Comparison of ENCODE assay signal across 8 mouse cellular contexts in genomic region chr17:32283341-32283740, GRCm38 (mm10). TPM values are rescaled to one million over a fixed set of nuclear protein-coding genes. Genes with fewer than 3 reads are reported as not detected.
DNase-seq lines count a peak whose midpoint lies in the region; ATAC-seq and TF ChIP-seq lines count a peak whose summit lies in the region.

No protein-coding gene starts in this region.

- no peaks in the 10 kb centered on the region for H3K9me3 ChIP-seq in forebrain, embryonic 16.5 days (ENCODE audit: control insufficient read depth, low read length)
- H3K9me3 ChIP-seq in intestine, embryonic 15.5 days: no peaks in the 10 kb centered on the region
- H3K9me3 ChIP-seq in liver, embryonic 15.5 days (replicated peaks): no peaks in the 10 kb centered on the region
- no peaks in the 10 kb centered on the region for H3K9me3 ChIP-seq in neural tube, embryonic 13.5 days

- peak in 1 of 2 experiments; percentile 21 for DNase-seq in cerebellum, adult 2 months
- DNase-seq in cerebellum, adult 11-12 months: no peak
- DNase-seq in adrenal gland, postnatal 25 days: peak; percentile 61
- DNase-seq in left cerebral cortex, adult 11 months (ENCODE audit: low spot score): no peak

- no peaks in the 10 kb centered on the region for H3K36me3 ChIP-seq in forebrain, embryonic 16.5 days (ENCODE audit: control insufficient read depth, insufficient read depth)
- no peaks in the 10 kb centered on the region for H3K36me3 ChIP-seq in intestine, embryonic 15.5 days
- H3K36me3 ChIP-seq in liver, embryonic 15.5 days (replicated peaks): peaks cover 3% of the 10 kb centered on the region; the same call in 1 of the 2 replicates
- no peaks in the 10 kb centered on the region for H3K36me3 ChIP-seq in neural tube, embryonic 13.5 days

- TF ChIP-seq CTCF in cerebellum, adult 2 months (IDR thresholded peaks at IDR 0.05; ENCODE audit: borderline replicate concordance, insufficient read depth, low read depth, low read length): no peak

- WGBS in cerebellum, adult 2 months: 7% methylated on average over 7 of the region's 7 CpGs
- WGBS in forebrain, embryonic 16.5 days: 10% methylated on average over 7 of the region's 7 CpGs
- WGBS in intestine, embryonic 15.5 days: 5% methylated on average over 7 of the region's 7 CpGs
- WGBS in liver, embryonic 15.5 days (ENCODE audit: insufficient replicate concordance): 7% methylated on average over 7 of the region's 7 CpGs
- 9% methylated on average over 7 of the region's 7 CpGs for WGBS in neural tube, embryonic 13.5 days

- peak overlapping the region; percentile 87 for H3K4me2 ChIP-seq in forebrain, embryonic 16.5 days (ENCODE audit: low read length)
- peak overlapping the region; percentile 75 for H3K4me2 ChIP-seq in intestine, embryonic 15.5 days (replicated peaks)
- H3K4me2 ChIP-seq in liver, embryonic 15.5 days: peak overlapping the region; percentile 85
- H3K4me2 ChIP-seq in neural tube, embryonic 13.5 days: peak overlapping the region; percentile 72

- peaks cover 9% of the 10 kb centered on the region for H3K4me1 ChIP-seq in cerebellum, adult 2 months (ENCODE audit: control insufficient read depth, insufficient read depth, low read length)
- H3K4me1 ChIP-seq in forebrain, embryonic 16.5 days (replicated peaks; ENCODE audit: control insufficient read depth, insufficient read depth, low read length): peaks cover 24% of the 10 kb centered on the region
- peaks cover 11% of the 10 kb centered on the region for H3K4me1 ChIP-seq in intestine, embryonic 15.5 days (replicated peaks)
- H3K4me1 ChIP-seq in liver, embryonic 15.5 days (replicated peaks): peaks cover 62% of the 10 kb centered on the region
- H3K4me1 ChIP-seq in neural tube, embryonic 13.5 days (replicated peaks): peaks cover 45% of the 10 kb centered on the region

- peak overlapping the region; percentile 79 for H3K27ac ChIP-seq in cerebellum, adult 2 months (ENCODE audit: insufficient read depth, low read length)
- peak overlapping the region; percentile 100 for H3K27ac ChIP-seq in forebrain, embryonic 16.5 days (ENCODE audit: low read length)
- H3K27ac ChIP-seq in intestine, embryonic 15.5 days: peak overlapping the region; percentile 100
- H3K27ac ChIP-seq in liver, embryonic 15.5 days (replicated peaks): peak overlapping the region; percentile 100
- H3K27ac ChIP-seq in neural tube, embryonic 13.5 days (replicated peaks): peak overlapping the region; percentile 100

- H3K9ac ChIP-seq in forebrain, embryonic 16.5 days (replicated peaks; ENCODE audit: low read depth, low read length): peak overlapping the region; percentile 97
- H3K9ac ChIP-seq in intestine, embryonic 15.5 days: peak overlapping the region; percentile 98
- H3K9ac ChIP-seq in liver, embryonic 15.5 days: peak overlapping the region; percentile 99
- H3K9ac ChIP-seq in neural tube, embryonic 13.5 days: peak overlapping the region; percentile 97

- peak; percentile 21 for ATAC-seq in forebrain, embryonic 16.5 days
- ATAC-seq in intestine, embryonic 15.5 days: peak; percentile 10; the same call in 1 of the 2 replicates
- ATAC-seq in liver, embryonic 15.5 days (ENCODE audit: insufficient read depth): no peak; the same call in 1 of the 2 replicates
- ATAC-seq in neural tube, embryonic 13.5 days (ENCODE audit: low read depth): peak; percentile 16; the same call in 1 of the 2 replicates

- no peak for TF ChIP-seq POLR2A in cerebellum, adult 2 months (IDR thresholded peaks at IDR 0.05; ENCODE audit: borderline replicate concordance, insufficient read depth, low read length)

- no peaks in the 10 kb centered on the region for H3K27me3 ChIP-seq in cerebellum, adult 2 months (ENCODE audit: control insufficient read depth, insufficient read depth, low read length)
- H3K27me3 ChIP-seq in forebrain, embryonic 16.5 days (replicated peaks; ENCODE audit: control insufficient read depth, insufficient read depth, low read length): no peaks in the 10 kb centered on the region
- H3K27me3 ChIP-seq in intestine, embryonic 15.5 days (replicated peaks): no peaks in the 10 kb centered on the region
- H3K27me3 ChIP-seq in liver, embryonic 15.5 days: no peaks in the 10 kb centered on the region
- no peaks in the 10 kb centered on the region for H3K27me3 ChIP-seq in neural tube, embryonic 13.5 days

- H3K4me3 ChIP-seq in cerebellum, adult 2 months (replicated peaks; ENCODE audit: insufficient read depth, low read depth, low read length): peak overlapping the region; percentile 91
- H3K4me3 ChIP-seq in forebrain, embryonic 16.5 days (replicated peaks; ENCODE audit: low read length): peak overlapping the region; percentile 95
- H3K4me3 ChIP-seq in intestine, embryonic 15.5 days (replicated peaks): peak overlapping the region; percentile 92
- H3K4me3 ChIP-seq in liver, embryonic 15.5 days (replicated peaks): peak overlapping the region; percentile 92
- peak overlapping the region; percentile 97 for H3K4me3 ChIP-seq in neural tube, embryonic 13.5 days

RNA-seq across cellular contexts. Expression of gene Brd4, which starts 1.2 kb away (rescaled TPM):
- polyA plus RNA-seq in cerebellum, adult 2 months (2012; rRNA removed): 54.5 and 55.0 TPM in 2 replicates
- 122 and 143 TPM in 2 replicates for total RNA-seq in adrenal gland, postnatal 25 days (2021)
- 82.2 and 83.8 TPM in 2 replicates for polyA plus RNA-seq in forebrain, embryonic 16.5 days (2015; fragmentation: Nextera tagmentation; extraction: Ambion mirVana)
- 68.1 and 70.5 TPM in 2 replicates for polyA plus RNA-seq in intestine, embryonic 15.5 days (2015; fragmentation: Nextera tagmentation; extraction: Ambion mirVana)
- 31.5 and 34.7 TPM in 2 replicates for polyA plus RNA-seq in liver, embryonic 15.5 days (2015; fragmentation: Nextera tagmentation; extraction: Ambion mirVana)
- 87.7 and 101 TPM in 2 replicates for polyA plus RNA-seq in neural tube, embryonic 13.5 days (2015; fragmentation: Nextera tagmentation; extraction: Ambion mirVana)

RNA-seq across cellular contexts. Expression of gene Akap8, which starts 37.7 kb away (rescaled TPM):
- polyA plus RNA-seq in cerebellum, adult 2 months (2012; rRNA removed): 117 and 127 TPM in 2 replicates
- 85.2 and 89.0 TPM in 2 replicates for total RNA-seq in adrenal gland, postnatal 25 days (2021)
- polyA plus RNA-seq in forebrain, embryonic 16.5 days (2015; fragmentation: Nextera tagmentation; extraction: Ambion mirVana): 112 and 123 TPM in 2 replicates
- 83.2 and 85.6 TPM in 2 replicates for polyA plus RNA-seq in intestine, embryonic 15.5 days (2015; fragmentation: Nextera tagmentation; extraction: Ambion mirVana)
- polyA plus RNA-seq in liver, embryonic 15.5 days (2015; fragmentation: Nextera tagmentation; extraction: Ambion mirVana): 29.1 and 32.3 TPM in 2 replicates
- 95.9 and 104 TPM in 2 replicates for polyA plus RNA-seq in neural tube, embryonic 13.5 days (2015; fragmentation: Nextera tagmentation; extraction: Ambion mirVana)
